Mouse (Mus musculus) layer of hippocampus, adult 9-10 months (tissue): ENCODE measurements at regions not wholly inside any gene's neighbourhood (a gene's known extent, or its start where the extent isn't known, plus 50 kb on each side); places are given as distances from the start of the nearest gene placed in this dataset.

ENCODE experiments used
- DNase-seq: peaks from one replicate; pipeline ENCODE4 v3.0.0; 2022; ENCODE audit warnings: low spot score

DNA sequence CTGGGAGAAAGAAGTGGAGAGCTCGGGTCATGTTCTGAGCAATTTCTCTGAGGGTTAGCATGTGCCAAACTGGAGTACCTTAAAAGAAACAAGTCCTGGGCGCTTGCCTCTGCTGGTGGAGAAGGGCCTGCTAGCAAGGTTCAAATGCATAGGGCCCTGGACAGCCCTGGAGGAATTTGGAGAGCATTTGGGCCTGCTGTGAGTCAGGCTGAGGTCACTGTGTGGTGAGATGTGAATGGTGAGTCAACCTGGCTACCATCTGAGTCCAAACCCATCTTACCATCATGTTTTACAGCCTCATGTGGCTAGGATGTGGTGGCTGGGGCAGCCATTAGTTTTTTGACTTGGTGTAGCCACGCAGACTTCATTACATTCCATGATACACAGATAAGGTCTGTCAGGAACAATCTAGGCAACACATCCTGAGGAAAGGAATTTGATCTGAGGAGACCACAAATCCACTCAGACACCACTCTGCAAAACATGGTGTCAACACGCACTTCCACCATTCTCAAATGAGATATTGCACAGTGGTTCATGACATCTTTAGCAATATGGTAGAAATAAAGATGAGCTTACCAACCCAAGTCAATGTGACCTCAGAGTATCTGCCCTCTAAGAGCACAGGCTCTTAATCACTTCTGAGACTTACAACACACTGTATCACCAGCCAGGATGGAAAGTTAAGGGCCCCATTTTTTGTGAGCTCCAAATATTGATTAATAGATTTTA is 83.1 kb downstream of the Thbs2 start:
- DNase-seq = no peak

DNA sequence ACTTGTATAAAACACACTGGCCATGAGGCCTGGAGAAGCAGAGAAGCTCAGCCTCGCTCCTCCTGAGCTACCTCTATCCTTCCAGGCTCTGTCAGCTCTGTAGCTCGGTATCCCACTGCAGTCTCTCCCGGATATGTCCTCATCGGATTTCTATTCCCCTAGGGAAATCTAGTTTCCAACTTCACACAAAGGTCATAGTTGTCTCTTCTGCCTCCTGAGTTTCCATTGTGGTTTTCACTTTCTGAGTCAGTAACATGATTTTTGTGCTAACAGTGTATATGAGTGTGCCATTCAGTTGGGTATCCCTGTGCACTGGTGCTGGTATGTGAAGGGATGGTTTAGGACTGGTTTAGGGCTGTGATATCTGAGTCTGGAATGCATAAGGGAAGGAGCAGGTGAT is 85.2 kb downstream of the Thbs2 start:
- no peak for DNase-seq

DNA sequence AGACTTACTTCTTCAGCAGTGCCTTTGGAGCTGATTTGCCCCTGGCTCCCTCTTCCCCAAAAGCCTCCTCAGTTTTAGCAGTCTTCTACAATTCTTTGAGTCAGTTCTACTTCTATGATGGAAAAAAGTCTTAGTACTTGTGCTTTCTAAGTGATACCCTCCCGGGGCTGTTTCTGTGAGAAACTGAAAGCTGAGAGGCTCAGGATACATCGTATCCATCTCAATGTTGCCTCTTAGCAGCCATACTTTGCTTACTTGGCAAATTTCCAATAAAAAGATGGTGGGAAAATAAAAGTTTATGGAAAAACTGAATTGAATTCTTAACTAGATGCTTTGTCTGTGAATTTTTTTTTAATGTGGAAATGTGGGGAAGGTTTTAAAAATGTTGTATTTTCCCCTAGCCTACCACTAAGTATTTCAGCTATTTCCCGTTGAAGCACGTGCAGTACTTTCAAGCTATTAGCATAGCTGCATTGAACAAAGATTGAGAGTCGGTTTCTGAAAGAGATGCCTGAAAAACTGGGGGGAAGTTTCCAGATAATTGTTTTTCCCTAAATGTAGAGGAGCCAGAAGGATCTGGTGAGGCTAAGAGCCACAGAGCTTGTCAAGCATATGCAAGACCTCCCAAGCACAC is 87.6 kb downstream of the Thbs2 start:
- no peak for DNase-seq

DNA sequence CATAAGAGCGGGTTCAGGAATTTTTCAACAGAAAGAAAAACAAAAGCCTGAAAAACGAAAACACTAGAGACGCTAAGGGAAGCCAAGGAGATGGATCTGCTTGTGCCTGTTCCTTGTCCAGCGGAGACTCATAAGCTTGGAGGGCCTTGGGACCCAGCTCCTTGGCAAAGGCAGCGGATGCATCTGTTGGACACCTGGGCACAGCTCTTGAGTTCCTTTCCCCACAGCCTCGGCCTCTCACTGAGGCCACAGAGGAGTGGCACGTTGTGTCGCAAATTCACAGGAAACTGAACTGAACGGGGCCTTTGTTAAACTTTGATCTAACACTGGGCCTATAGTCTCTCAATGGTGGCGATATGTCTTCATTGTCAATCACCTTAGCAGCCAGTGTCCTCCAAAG is 94.4 kb downstream of the Thbs2 start:
- no peak for DNase-seq

DNA sequence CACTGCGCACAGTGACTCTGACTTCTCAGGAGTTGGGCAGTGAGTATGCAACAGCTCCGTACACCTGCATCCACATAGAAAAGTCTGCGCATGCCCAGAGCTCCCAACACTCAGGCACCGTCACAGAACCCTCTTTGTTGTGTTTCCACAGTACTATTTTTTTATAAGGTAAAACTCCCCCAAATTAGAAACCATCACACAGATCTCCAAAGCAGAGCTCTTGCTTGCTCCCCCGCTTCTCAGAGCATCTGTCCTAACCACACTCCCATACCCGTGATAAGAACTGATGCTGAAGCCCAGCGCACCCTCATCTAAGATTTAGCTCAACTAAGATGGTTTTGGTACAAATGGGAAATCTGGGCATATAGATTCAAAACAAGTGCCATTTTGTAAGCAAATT is 97.6 kb downstream of the Thbs2 start:
- no peak for DNase-seq

DNA sequence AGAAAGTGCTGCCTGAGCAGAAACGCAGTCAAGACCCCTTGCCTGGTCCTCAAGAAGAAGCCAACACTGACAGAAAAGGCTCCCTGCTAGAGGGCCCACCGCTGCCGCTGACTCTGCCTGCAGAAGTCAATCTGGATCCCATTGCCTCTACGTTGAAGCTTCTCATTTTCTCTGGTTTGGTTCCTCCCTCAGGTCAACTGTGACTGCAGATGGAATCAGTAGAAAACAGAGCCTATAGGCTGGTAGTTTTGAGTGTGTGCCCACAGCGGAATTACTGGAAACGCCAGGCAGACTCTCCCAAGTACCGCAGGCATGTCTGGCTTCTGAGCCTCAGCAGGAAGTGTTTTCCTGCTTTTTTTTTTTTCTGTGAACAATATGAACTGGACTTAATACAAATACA is 98.5 kb downstream of the Thbs2 start:
- DNase-seq = no peak

DNA sequence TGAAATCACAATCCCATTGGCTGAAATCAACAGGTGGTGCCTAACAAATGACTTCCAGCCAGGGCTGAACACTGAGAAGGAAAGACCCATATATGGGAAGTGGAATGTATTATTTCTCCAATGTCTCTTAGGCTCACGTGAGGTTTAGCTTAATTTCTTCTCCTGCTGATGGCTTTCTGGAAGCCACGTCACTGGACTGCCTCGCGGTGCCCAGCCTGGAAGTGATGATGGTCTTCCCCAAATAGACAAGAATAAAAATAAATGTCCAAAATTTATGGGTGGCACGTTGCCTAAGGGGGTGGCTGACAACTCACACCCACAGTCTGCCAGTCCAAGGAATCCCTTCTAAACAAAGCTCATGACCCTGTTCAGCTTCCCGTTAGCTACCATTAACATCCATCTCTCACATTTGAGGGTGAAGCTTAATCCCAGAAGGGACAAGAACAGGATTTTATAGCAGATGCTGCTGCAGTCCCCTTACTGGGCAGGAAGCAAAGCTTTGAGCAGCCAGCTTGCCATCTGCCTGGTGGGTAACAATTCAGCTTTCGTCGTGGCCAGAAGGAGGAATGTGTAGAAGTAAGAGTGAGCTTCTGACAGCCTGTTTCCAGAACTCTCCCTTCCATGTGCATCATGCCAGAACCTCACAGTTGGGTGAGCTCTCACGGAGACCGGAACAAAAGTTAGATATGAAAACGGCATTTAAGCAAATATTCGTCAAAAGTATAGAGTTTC is 105.8 kb downstream of the Thbs2 start:
- DNase-seq = no peak

DNA sequence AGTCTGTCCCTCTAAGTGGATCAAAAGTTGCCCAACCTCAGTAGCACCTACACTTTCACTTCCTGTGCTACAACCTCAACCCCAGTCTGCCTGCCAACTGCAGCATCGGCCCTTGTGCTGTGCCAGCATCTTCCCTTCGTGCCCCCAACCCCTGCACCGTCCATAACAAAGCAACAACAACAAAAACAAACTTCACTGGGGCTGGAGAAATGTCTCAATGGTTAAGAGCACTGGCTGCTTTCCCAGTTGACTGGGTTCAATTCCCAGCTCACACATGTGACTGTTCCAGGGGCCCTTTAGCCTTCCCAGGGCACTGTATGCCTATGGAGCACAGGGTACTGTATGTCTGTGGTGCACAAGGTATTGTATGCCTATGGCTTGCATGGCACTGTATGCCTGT is 114.4 kb downstream of the Thbs2 start:
- DNase-seq = no peak

DNA sequence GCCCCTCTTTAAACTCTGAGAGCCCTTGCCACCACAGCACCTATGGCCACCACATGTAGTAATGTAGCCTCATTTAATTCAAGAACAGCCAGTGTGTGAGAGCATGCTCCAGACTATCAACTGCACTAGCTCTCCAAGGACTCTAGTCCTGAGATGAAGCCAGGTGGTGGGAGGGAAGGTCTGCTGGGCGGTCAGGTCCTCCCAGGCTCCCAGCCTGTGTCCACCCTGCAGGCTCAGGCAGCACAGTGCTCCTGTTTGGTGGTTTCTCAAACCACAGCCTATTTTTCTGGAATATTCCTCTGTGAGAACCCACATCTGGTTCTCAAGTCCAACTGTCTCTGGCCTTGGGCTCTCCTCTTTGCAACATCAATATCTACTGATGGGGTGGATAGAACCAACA is 115.3 kb downstream of the Thbs2 start:
- no peak for DNase-seq

DNA sequence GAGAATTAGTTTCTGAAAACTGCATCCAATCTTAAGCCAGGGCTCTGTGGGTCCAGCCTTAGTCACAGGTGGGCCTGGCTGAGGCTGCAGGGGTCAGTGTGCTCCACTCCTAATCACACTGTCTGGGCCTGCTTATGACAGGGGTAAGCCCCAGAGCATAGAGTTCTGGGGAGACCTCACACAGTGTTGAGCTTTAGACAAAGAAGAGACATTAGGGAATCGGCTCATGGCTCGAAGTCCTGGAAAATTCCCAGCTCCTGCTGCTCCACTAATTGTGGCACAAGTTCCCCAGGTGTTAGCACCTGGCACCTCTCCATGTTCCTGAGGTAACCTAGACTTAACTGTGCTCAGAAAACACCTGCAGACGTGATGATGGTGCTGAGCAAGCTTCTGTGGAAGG is 115.8 kb downstream of the Thbs2 start:
- DNase-seq = no peak

DNA sequence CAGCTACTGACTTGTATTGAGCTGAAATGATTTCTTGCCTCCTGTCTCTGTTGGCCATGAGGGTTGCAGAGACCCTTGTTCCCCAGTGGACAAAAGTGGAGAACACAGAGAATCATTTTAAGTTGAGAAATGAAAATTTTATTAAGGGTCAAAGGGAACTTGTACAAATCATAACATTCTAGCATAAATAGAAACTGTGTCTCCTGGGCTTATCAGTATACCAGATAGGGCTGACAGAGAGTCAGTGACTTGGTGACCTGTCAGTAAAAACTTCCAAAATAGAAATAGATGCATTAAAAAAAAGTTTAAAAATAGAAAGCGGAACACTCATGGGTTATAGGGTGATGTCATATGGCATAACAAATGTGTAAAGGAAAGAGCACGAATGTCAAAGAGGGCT is 117.9 kb downstream of the Thbs2 start:
- DNase-seq = no peak

DNA sequence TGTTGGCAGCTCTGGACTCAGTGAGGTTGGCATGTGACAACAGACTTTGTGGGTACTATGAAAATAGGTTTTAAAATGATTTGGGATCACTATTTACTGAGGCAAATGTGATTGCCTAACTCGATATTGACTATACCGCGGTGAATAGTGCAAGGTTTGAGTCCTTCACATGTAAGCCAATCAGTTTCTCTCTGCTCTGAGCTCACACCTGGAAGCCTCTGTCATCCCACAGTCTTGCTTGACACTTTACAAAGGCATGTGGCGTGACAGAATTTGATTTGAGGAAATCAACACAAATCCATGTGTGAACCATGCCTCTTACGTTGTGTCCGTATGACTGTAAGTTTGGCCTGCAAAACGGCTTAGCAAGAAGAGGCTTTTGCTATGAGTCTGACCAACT is 122.9 kb downstream of the Thbs2 start:
- no peak for DNase-seq

DNA sequence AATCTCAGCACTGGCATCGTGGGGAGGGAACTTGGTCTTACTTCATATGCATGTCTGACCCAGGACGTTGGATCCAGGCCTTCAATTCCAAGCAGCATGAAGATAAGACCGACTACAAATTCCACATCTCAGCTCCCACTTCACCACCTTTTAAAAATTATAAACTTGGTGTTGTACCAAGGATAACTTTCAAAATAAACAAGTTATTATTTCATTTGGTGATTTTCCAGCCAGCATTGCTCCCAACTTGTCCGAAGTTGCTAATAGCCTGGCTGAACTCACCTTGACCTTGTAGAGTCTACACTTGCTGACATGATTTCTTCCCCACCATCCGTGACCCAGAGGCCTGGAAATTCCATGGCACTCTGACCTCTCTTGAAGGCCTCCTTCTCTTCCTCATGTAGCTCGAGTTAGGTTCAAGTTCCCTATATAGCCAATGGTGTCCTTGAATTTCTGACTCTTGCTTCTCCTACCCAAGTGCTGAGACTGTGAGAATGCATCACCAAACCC is 123.7 kb downstream of the Thbs2 start:
- DNase-seq = no peak

DNA sequence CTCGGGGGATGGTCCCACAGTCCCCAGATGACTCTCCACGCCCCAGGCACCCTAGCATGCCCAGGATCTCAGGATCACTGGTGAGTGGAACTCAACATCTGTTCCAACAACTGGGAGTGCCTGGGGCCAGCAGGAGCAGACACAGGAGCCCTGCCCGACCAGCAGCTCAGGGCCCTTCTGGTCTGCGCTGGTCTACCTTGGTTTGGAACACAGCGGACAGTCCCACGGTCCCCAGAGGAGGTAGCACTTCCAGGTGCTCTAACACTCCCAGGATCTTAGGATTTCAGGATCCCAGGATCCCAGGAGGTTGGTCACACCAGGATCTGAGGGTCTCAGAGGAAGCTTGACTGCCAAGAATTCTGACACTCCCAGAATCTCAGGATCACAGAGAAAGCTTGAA is 131.8 kb downstream of the Thbs2 start:
- no peak for DNase-seq

DNA sequence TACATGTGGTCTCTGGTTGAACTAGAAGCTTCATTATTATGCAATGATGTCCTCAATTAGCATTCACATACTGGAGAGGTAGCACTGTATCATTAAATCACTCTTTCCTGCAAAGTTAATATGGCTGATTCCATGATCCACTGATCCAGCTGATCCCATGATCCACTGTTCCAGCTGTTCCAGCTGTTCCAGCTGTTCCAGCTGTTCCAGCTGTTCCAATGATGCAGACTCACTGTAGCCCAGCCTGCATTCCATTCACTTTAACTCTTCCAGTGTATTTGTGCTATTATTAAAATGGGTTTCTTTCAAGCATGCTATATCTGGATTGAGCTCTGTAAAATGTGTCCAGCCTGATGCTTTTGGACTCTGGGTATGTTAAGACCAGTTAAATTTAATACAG is 136.8 kb downstream of the Thbs2 start:
- DNase-seq = no peak

DNA sequence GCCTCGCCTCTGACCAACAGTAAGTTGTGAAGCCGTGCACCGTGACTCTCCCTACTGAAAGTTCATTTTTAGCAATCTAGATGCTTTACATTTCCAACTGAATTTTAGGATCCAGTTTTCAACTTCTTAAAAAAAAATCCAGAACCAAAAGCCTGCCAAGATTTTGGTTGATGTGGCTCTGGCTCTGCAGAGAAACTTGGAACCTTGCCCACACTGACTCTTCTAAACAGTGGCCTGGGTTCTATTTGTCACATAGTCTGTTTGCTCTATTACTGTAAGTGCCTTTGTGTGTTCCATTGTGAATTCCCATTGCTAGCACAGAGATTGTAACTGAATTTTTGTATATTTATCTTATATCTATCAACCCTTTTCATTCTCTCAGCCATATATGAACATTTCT is 140.8 kb downstream of the Thbs2 start:
- no peak for DNase-seq

DNA sequence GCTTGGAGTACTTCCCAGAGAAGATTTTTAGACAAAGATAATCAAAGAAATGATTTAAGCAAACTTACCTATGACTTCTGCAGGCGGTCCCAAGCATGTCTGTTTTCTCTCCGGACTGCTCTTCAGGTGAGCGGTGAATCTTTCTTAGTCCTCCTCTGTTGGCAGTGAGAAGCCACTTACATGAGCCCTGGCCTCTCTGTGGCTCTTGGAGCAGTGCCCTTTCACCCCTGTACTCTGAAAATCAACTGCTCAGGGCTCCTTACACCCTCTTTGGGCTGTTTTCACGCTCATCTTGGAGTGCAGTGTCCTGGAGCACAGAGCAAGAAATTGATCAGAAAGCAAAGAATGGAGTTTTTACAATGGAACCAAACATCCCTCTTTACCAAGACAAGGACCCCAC is 142.0 kb downstream of the Thbs2 start:
- DNase-seq = no peak

DNA sequence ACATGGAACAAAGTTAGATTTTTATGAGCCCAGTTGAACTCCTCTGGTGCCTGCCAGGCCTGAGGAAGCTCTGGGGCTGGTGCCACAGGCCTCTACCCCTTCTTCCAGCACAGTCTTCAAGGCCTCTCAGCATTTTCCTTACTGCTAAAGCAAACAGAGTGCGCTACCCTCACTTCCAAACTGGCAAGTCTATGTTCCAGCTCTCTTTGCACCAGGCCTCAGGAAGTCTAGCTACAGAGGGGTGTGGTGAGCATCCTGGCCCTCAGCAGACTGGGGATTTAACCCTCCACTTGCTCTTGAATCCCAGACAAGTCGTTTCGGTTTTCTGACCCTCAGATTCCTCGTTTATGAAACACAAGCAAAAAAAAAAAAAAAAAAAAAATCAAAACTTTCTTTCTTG is 142.4 kb downstream of the Thbs2 start:
- no peak for DNase-seq

DNA sequence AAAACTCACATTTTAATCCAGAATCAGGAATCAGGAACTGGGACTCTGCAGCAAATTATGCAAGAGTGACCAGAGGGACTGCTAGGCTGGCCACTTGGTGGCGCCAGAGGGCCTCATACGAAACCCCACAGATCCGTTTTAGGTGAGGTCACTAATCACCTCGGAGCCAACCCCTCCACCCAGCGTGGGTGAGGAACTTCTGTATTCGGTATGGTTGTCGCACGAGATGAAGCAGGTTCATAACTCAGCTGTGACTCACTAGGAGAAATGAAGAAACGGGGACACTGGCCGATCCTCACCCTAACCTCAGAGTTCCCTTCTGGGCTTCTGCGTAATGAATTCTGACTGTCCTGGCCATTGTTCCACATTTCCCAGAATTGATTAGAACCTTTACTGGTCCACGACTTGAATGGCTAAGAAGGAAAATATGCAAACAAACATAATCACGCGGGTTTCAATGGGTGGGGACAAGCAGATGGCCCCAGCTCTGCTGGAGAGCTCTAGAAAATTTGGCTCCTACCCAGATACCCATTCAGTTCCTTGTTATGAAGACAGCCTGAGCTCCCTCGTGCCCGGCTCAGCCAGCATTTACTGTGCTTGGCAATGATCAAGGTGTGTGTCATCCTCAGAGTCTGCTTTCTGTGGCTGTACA is 148.1 kb downstream of the Thbs2 start:
- peak; percentile 59 for DNase-seq

DNA sequence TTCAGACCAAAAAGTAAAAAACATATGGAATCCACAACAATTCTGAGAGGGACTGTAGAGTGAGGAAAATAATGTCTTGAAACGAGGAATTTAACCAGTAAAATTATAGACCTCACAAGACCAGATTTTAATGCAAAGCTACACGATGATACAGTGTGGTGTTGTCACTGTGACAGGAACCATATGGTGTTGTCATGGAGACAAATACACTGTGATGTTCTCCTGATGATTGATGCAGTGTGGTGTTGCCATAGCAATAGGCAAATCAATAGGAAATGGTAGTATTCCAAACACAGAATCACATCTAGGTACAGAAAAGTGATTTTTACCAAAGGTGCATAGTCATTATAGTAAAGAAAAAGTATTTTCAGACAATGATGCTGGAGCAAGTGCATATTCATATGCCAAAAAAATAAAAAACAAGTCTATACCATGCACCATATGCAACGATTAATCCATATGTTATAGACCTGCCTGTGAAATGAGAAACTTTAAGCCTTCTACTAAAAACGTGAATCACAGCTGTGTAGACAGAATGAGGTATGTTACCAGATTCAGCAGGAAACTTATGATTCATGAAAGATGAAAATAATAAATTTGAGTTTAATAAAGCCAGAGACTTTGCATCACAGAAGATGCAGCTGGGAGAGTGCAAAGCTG is 149.6 kb downstream of the Thbs2 start:
- DNase-seq = no peak

DNA sequence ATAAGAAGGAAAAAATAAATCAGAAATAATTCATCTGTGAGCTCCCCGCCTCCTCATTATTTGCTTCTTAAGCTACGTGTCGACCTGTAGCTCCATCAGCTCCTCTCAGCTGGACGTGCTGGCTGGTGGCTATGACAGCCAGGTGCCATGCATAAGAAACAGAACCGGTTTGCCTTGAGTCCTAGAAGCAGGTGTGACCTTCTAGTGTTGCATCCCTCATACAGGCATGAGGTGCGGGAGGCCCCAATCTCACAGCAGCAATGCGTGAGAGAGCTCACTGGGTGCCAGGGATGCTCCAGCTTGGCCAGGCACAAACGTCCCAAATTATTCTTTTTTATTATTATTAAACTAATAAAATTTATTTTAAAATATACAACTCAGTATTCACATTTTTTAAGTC is 153.0 kb downstream of the Thbs2 start:
- no peak for DNase-seq

DNA sequence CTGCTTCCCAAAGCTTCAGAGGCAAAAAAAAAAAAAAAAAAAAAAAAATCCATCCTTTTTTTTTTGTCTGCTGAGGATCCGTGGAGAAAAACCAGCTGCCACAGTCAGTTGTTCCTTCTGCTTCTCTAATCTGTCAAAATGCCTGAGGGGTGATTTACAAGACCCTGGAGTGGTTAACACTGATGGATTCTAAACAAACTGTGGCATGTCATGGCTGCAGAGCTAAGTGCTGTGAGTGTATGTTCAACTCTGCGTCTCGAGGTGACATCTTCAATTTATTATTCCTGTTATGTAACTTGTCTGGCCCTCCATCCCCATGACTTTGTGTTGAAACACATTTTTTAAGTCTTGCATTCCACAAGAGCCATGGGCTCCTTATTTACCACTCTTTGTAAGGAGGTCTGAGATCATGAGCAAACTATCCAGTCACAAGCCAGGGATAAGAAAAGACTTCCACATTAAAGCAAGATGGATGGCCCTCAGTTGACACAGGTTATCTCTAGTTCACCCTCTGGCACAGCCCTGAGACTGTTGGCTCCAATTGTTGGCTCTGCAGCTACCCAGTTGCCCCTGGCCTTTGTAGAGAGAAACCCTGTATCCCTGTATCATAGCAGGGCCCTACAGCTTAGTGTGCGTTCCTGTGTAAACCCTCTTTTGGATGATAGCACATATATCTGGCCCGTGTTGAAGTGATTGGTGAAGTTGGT is 153.6 kb downstream of the Thbs2 start:
- DNase-seq = no peak
